Mouse (Mus musculus): ENCODE data around the gene Clic4. TPM values are rescaled to one million over a fixed set of nuclear protein-coding genes. Genes with fewer than 3 reads are reported as not detected.
A peak's percentile ranks its signal among the peaks of the same experiment; 100 is the strongest.
"Not testable (repeated sequence)": the region's sequence is repeated elsewhere in the genome, so short reads cannot be mapped to it uniquely, and the experiment has no call there.

Gene Clic4
- polyA plus RNA-seq, 1 experiment from 2014 or later = 66.9 TPM

DNA sequence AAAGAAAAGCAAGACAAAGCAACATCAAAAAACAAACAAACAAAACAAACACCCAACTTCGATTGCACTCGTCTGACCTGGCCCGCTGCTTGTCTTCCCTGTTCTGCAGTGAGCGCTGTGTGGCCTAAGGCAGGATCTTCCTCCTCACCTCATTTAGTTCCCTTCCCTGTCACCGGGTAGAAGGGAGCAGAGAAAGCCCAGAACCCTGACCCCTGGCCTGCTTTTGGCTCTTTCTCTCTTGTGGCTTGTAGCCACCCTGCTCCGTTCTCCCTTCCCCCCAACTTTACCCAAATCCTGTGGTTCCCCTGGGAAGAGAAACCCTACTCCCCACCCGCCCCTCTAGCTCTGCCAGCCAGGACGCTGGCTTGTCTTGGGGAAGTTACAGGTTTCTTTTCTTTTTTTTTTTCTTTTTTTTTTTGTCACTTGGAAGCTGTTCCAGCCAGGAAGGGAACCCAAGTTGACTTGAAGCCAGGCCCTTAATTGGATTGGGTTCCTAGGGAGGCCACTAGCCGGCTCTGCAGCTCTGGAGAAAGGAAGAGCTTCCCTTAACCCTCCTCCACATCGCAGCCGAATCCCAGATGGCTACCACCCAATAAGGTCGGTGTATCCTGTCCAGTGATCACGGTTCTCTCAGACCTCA lies 10.2 kb upstream of the Clic4 start:
- ATAC-seq = no peak
- Histone ChIP-seq H3K36me3 (ENCODE audit: control insufficient read depth, insufficient read depth) (no peaks in the 10 kb centered on the region), H3K9me3 (ENCODE audit: control insufficient read depth) (no peaks in the 10 kb centered on the region), H3K4me1 (replicated peaks; ENCODE audit: control insufficient read depth, insufficient read depth, low read length) (peaks cover 17% of the 10 kb centered on the region), H3K27ac (ENCODE audit: low read depth, low read length) (no peak overlapping the region), H3K4me2 (replicated peaks; ENCODE audit: low read depth) (no peak overlapping the region), H3K4me3 (ENCODE audit: low read depth, low read length) (no peak overlapping the region), H3K9ac (ENCODE audit: low read depth, low read length) (no peak overlapping the region), H3K27me3 (replicated peaks; ENCODE audit: control insufficient read depth, insufficient read depth, low read length) (no peaks in the 10 kb centered on the region)
- WGBS = 60% methylated on average over 13 of the region's 13 CpGs
- no peak for TF ChIP-seq CTCF (IDR thresholded peaks at IDR 0.05; ENCODE audit: low read depth)

DNA sequence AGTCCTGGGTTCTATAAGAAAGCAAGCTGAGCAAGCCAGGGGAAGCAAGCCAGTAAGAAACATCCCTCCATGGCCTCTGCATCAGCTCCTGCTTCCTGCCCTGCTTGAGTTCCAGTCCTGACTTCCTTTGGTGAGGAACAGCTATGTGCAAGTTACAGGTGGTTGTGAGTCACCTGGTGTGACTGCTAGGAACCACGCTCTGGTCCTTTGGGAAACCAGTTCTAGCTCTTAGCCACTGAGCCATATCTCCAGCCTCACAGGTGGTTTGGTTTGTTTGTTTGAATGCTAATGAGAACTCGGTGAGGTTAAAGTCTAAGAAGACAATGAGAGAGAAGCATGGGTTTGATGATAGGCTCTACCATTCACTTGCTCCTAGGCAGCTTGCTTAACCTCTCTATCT lies 7.4 kb upstream of the Clic4 start:
- H3K36me3 ChIP-seq (ENCODE audit: control insufficient read depth, insufficient read depth); H3K9ac ChIP-seq (ENCODE audit: low read depth, low read length); ATAC-seq; H3K4me1 ChIP-seq (replicated peaks; ENCODE audit: control insufficient read depth, insufficient read depth, low read length); H3K4me3 ChIP-seq (ENCODE audit: low read depth, low read length); H3K27ac ChIP-seq (ENCODE audit: low read depth, low read length); H3K9me3 ChIP-seq (ENCODE audit: control insufficient read depth); H3K27me3 ChIP-seq (replicated peaks; ENCODE audit: control insufficient read depth, insufficient read depth, low read length); H3K4me2 ChIP-seq (replicated peaks; ENCODE audit: low read depth): not testable (repeated sequence)
- WGBS = 47% methylated on average over 2 of the region's 2 CpGs

DNA sequence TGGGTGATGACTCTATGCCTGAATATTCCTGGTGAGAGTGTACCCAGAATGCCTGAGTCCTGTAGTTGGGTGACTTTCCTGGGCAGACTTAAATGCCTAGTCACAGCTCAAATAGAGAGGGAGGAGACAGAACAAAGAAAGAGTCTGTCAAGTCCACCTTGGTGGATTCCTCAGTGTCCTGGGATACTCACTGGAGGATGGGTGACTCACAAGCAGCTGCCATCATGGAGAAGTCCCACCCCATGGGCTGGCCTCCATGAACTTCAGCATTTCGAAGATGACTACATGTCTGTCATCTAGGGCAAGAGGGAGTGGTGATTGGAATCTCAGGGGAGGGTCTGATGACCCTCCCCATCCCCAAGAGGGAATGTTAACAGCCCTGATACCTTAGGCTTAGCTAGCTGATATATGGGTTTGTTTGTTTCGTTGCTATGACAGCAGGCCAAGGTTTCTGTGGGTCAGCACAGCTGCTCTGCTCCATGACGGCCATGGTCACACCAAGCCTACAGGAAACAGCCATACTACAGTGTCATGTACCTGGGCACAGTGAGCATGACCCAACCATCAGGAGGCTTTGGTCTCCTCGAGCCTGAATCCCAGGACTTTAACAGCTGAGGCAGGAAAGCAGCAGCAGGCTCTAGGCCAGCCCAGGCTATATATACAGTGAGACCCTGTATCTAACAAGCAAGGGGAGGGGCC lies 4.2 kb upstream of the Clic4 start:
- Histone ChIP-seq H3K9ac (ENCODE audit: low read depth, low read length) (no peak overlapping the region), H3K27ac (ENCODE audit: low read depth, low read length) (peak overlapping the region; percentile 50; the same call in 1 of the 2 replicates), H3K36me3 (ENCODE audit: control insufficient read depth, insufficient read depth) (no peaks in the 10 kb centered on the region), H3K9me3 (ENCODE audit: control insufficient read depth) (no peaks in the 10 kb centered on the region), H3K4me1 (replicated peaks; ENCODE audit: control insufficient read depth, insufficient read depth, low read length) (peaks cover 12% of the 10 kb centered on the region), H3K4me3 (ENCODE audit: low read depth, low read length) (no peak overlapping the region), H3K4me2 (replicated peaks; ENCODE audit: low read depth) (no peak overlapping the region), H3K27me3 (replicated peaks; ENCODE audit: control insufficient read depth, insufficient read depth, low read length) (no peaks in the 10 kb centered on the region)
- WGBS = 36% methylated on average over 4 of the region's 4 CpGs
- ATAC-seq = peak; percentile 10; the same call in 1 of the 2 replicates
- no peak for TF ChIP-seq CTCF (IDR thresholded peaks at IDR 0.05; ENCODE audit: low read depth)

DNA sequence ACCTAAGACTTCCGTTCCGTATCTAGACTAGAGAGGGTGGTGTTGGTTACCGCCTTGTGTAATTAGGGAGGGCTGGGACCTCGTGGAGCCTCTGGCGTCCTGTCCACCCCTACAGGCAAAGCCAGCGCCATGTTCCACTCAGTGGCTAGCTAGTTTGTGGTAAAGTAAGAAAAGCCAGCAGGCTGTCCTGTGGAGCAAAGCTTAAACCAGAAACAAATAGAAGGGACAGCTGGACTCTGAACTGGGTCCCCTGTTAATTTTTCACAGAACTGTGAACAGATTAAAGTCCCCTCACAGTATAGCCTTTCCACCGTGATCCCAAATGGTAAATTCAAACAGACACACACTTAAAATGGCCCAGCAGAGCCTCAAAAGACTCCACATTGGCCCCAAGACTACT lies 2.1 kb upstream of the Clic4 start:
- ATAC-seq = no peak
- no peak overlapping the region for H3K4me2 ChIP-seq (replicated peaks; ENCODE audit: low read depth)
- H3K9me3 ChIP-seq (ENCODE audit: control insufficient read depth) = no peaks in the 10 kb centered on the region
- H3K9ac ChIP-seq (ENCODE audit: low read depth, low read length) = no peak overlapping the region
- H3K27ac ChIP-seq (ENCODE audit: low read depth, low read length) = peak overlapping the region; percentile 62
- 45% methylated on average over 7 of the region's 7 CpGs for WGBS
- no peak for TF ChIP-seq CTCF (IDR thresholded peaks at IDR 0.05; ENCODE audit: low read depth)
- no peaks in the 10 kb centered on the region for H3K27me3 ChIP-seq (replicated peaks; ENCODE audit: control insufficient read depth, insufficient read depth, low read length)
- peaks cover 12% of the 10 kb centered on the region for H3K4me1 ChIP-seq (replicated peaks; ENCODE audit: control insufficient read depth, insufficient read depth, low read length)
- no peak overlapping the region for H3K4me3 ChIP-seq (ENCODE audit: low read depth, low read length)
- H3K36me3 ChIP-seq (ENCODE audit: control insufficient read depth, insufficient read depth) = no peaks in the 10 kb centered on the region

DNA sequence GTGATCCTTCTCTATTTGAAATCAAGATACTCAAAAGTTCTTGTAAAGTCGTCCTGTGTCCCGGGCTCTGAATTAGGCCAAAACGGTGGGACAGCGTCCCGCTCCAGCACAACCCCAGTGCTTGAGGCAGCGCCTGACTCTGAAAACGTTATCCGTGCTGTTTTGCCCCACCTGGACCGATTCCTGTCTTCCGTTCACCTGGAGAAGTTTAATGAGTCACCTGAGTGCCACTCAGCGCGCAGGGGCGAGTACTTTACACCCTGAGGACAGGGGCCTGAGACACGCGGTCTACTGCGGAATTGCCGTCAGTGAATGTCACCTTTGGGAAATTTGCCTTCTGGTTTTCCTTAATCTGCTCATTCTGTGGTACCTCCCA lies 681 bp upstream of the Clic4 start:
- Histone ChIP-seq H3K27ac (ENCODE audit: low read depth, low read length) (peak overlapping the region; percentile 93), H3K27me3 (replicated peaks; ENCODE audit: control insufficient read depth, insufficient read depth, low read length) (no peaks in the 10 kb centered on the region)

DNA sequence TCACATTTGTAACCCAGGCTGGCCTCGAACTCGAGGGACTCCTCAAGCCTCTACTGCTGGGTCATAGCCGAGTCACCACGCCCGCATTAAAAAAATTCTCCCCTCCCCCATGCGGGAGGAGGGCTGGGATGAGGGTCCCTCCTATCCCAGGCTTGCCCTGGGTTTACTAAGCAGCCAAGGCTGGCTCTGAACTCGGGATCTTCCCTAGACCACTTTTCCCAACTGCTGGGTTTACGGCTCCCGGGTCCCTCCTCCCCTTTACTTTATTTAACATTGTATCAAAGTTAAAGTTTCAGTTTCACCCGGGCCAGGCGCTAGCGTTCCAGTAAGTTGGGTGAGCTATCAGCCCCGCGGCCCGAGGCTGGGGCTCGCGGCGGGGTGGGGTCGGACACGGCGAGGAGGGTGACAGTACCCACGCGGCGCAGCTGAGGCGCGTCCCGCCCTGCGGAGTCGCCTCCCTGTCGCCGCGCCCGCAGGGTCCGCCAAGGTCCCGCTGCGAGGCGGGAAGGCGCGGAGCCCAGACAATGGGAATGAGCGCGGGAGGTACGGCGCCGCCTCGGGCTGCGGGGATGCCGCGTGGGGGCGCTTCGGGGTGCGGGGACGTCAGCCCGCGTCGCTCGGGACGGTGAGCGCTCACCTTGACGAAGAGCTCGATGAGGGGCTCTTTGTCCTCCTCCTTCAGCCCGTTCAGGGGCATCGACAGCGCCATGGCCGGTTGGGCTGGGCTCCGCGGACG lies 565 bp downstream of the Clic4 start:
- H3K27ac ChIP-seq (ENCODE audit: low read depth, low read length) = peak overlapping the region; percentile 93
- no peaks in the 10 kb centered on the region for H3K36me3 ChIP-seq (ENCODE audit: control insufficient read depth, insufficient read depth)
- peak overlapping the region; percentile 84 for H3K9ac ChIP-seq (ENCODE audit: low read depth, low read length)
- H3K4me3 ChIP-seq (ENCODE audit: low read depth, low read length) = peak overlapping the region; percentile 85
- no peaks in the 10 kb centered on the region for H3K27me3 ChIP-seq (replicated peaks; ENCODE audit: control insufficient read depth, insufficient read depth, low read length)
- under 1% methylated on average over 63 of the region's 67 CpGs for WGBS
- H3K4me2 ChIP-seq (replicated peaks; ENCODE audit: low read depth) = peak overlapping the region; percentile 82
- peak; percentile 19 for ATAC-seq
- peaks cover 12% of the 10 kb centered on the region for H3K4me1 ChIP-seq (replicated peaks; ENCODE audit: control insufficient read depth, insufficient read depth, low read length)
- peak; percentile 53 for TF ChIP-seq CTCF (IDR thresholded peaks at IDR 0.05; ENCODE audit: low read depth)
- H3K9me3 ChIP-seq (ENCODE audit: control insufficient read depth) = no peaks in the 10 kb centered on the region

More for the DNA sequence above, 681 bp upstream of the Clic4 start:
- Histone ChIP-seq H3K9me3 (ENCODE audit: control insufficient read depth) (no peaks in the 10 kb centered on the region), H3K4me2 (replicated peaks; ENCODE audit: low read depth) (peak overlapping the region; percentile 82), H3K9ac (ENCODE audit: low read depth, low read length) (peak overlapping the region; percentile 84), H3K36me3 (ENCODE audit: control insufficient read depth, insufficient read depth) (no peaks in the 10 kb centered on the region), H3K4me1 (replicated peaks; ENCODE audit: control insufficient read depth, insufficient read depth, low read length) (peaks cover 12% of the 10 kb centered on the region), H3K4me3 (ENCODE audit: low read depth, low read length) (peak overlapping the region; percentile 85)
- 4% methylated on average over 17 of the region's 17 CpGs for WGBS
- peak; percentile 62 for ATAC-seq
- no peak for TF ChIP-seq CTCF (IDR thresholded peaks at IDR 0.05; ENCODE audit: low read depth)
